Mouse (Mus musculus): ENCODE results near the gene Lpgat1.

Gene Lpgat1

DNA sequence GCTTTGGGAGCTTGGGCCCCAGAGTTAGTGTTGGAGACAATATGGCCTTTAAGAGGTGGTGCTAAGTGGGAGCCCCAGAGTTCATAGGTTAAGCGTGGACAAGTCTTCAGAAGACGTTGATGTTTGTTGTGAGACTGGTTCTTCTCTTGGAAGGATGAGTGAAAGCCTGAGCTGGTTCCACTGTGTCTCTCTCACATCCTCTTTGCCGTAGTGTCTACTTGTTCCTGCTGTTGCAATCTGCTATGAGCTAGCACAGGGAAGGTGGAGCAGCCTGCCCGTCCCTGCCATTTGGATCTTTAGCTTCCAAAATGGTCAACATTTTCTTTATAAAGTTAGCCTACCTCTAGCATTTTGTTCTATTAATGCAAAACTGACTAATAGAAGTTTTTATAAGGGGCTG lies 16.2 kb downstream of the Lpgat1 start:
- no peak for DNase-seq (ENCODE audit: low spot score)

DNA sequence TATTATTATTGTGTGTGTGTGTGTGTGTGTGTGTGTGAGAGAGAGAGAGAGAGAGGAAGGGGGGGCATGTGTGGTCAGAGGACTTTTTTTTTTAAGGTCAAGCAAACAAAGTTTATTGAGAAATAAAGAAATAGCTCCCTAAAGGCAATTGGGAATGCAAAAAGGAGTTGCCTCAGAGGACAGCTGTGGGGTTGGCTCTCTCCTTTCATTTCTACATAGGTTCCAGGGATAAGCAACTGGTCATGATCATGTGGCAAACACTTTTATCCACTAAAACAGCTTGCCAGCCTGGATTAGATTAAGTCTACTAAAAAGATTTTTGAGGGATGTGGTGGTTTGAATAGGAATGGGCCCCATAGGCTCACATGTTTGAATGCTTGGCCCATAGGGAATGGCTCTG lies 18.8 kb downstream of the Lpgat1 start:
- no peak for DNase-seq (ENCODE audit: low spot score)

DNA sequence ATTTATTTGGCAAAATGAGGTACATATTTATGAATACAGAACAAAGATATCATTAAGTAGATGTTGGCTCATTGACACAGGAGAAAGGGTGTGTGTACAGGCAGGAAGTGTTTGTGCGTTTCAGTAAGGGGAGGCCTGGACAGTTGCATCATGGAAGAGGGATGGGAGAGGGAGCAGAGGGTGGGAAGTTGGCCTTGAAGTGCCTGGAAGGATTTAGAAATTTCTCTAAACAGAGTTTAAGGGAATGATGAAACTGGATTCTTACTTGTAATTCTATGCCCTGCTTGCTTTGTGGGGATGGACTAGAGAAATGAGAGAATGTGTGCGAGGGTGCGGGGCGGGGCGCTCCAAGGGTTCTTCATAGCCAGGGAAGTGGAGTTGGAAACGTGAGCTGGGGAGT lies 20.2 kb downstream of the Lpgat1 start:
- no peak for DNase-seq (ENCODE audit: low spot score)

DNA sequence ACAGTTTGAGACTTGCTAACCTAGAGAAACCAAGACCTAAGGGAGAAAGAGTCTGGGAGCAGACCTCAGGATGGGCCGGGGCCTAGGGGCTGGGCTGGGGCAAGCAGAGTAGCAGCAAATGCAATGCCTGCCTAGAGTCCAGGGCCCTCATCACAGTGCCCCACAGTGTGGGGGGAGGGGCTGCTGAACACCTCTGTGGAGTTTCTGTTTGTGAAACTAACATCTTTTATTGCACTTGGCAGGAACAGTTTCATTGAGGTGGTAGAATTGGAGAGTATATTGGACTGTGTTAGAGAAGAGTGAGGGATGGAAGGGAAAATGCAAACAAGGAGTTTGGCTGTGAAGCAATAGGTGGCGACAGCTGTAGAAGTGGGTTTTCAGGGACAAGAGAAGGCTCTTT lies 21.1 kb downstream of the Lpgat1 start:
- no peak for DNase-seq (ENCODE audit: low spot score)

DNA sequence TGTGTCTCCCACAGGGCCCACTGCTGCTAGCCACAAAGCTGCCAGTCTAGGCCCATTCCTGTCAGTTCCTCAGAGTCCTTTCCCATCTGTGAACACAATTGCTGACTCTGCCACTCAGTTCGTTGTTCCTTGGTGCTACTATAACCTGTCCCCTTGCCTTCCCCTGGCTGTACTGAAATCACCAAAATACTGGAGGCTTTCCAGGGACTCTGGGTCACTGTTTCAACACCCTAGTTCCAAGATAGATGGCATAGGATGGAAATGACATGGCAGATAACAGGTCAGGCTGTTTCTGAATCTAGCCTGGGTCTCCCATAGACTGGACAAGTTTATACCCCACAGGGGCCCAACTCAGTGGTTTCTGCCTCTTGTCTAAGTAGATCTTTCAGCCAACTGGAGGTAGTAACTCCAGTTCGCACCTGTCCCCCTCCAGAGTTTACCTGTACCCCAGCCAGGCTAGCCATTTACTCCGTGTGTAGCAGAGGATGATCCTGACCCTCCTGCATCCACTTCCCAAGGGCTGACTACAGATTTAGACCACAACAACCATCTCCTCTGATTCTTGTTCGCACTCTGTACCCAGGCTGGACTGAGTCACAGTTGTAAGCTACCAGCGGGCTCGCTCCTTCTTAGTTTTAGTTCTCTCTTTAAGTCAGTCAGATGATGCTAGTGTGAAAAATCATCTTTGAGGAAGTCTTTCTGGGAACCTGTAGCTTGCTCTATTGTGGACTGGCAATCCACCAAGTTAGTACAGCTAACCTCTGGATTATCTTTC lies 23.1 kb downstream of the Lpgat1 start:
- DNase-seq (ENCODE audit: low spot score), result no peak

DNA sequence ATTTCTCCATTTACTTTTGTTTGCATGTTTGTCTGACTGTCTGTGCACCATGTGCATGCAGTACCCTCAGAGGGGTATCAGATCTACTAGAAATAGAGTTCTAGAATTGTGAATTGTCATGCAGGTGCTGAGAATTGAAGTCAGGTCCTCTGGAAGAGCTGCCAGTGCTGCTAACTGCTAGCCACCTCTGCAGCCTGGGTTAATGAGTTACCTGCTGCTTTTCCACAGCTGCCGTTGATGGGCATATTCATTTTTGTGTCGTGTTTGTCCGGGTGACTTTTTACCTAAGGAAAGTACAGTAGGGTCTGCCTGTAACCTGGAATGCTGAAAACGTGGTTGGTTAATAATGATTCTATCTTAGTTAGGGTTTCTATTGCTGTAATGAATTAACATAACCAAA lies 24.0 kb downstream of the Lpgat1 start:
- no peak for DNase-seq (ENCODE audit: low spot score)

DNA sequence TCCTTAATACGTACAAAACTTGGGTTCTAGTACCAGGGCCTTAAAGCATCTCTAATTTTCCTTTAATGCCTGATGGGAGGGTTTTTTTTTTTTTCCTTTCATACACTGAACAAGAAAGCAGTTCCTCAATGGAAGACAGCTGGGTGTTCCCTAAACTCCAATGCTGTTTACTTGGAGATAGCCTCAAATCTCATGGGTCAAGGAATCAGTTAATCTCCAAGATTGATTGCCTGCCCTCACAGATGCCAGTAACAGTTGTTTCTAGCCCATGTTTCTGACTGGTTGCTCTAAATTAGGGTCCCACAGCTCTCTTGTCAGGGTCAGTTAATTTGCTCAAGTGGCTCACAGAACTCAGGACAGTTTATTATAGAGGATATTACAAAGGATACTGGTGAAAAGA lies 30.8 kb downstream of the Lpgat1 start:
- no peak for DNase-seq (ENCODE audit: low spot score)

DNA sequence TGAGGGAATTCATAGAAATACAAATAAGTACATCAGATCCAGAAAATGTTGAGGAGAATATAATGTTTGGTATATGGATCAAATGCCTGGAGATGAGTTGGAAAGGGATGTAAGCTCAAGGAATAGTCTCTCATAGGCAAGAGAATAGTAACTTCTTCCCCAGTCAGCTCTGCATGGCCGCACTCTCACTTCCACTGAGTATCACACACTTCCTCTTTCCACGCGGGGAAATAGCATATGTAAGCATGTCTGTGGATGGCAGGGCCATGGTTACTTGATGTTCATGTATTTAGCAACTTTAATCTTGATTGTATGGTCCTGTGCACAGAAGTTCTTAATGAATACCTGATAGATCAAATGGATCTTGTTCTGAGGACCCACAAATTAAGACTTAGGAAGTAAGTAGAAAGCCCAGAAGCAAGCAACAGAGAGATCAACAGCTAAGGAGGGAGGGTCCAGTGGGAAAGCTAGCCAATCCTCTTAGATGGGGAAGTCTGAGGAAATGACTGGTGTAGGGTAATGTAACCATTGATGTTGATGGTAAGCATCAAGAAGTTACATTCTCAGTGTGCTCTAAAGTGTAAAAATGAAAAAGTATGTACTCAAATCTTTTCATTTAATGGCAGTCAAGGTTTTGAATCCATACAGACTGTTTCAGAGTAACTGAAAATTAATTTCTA lies 39.0 kb downstream of the Lpgat1 start:
- DNase-seq (ENCODE audit: low spot score), result no peak

DNA sequence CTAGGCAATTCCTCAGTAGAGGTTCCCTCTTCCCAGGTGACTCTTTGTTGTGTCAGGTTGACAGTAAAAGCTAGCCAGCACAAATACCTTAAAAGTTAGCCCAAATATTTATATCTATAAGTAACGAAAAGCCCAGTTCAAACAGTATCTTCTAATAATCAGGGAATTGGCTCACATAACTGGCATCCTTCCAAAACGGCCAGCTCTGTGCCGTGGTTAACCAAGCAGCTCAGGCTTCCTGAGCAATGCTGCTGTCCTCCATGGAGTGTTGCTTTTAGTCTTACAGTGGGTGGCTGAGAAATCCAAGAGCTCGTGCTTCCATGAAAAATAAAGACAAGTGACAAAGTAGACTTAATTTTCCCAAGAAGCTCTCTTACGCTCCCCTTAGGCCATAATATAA lies 56.5 kb downstream of the Lpgat1 start:
- DNase-seq (ENCODE audit: low spot score), result no peak

DNA sequence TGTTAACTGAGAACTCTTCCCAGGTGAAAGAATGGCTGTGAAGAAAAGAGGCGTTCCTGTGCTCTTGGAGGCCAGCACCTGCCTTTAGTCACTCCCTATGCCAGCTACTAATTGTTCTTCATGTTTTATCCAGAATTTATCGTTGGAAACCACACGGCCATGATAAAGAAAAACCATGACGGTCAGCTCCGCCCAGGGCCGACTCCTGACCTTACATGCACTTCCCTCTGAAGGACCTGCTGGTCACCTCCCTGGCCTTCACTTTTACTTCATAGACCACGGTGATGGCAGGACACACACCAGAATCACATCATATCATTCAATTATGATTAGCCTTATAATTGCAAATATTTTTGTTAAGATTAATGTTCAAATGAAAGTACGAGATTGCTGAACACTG lies 57.5 kb downstream of the Lpgat1 start:
- no peak for DNase-seq (ENCODE audit: low spot score)

DNA sequence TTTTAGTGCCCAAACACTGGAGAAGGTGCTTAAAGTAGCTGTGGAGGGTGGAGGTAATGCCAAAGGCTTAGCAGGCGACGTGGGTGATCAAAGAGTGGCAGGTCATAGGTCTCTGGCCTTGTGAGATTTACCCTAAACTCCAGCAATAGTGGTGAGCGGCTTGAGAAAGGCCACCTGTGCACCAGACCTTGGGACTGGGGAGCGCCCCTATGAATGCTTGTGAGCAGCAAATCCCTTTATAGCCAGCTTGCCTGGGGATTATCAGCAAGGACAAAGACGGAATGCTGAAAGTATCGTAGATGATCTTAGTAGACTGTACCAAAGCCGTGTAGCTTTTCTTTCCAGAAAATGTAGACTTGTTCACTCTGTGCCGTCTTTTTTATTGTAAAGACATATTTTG lies 59.9 kb downstream of the Lpgat1 start:
- no peak for DNase-seq (ENCODE audit: low spot score)

DNA sequence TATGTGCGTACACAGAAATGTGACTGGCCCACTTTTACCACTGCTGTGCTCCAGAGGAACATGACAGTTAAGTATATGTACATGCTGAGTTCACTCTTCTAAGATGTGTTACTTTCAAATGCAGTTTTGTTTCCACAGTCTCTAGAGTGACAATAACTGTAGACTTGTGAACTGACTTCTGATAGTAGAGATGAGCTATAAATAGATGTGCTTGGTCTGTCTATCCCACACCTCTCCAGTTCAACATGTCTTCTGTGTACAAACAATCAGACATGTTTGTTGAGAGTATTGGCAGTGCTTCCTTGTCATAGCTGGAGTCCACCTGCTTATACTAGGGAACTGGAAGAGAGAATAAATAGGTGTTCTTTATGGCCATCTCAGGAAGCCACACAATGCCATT lies 62.8 kb downstream of the Lpgat1 start:
- DNase-seq (ENCODE audit: low spot score), result no peak

DNA sequence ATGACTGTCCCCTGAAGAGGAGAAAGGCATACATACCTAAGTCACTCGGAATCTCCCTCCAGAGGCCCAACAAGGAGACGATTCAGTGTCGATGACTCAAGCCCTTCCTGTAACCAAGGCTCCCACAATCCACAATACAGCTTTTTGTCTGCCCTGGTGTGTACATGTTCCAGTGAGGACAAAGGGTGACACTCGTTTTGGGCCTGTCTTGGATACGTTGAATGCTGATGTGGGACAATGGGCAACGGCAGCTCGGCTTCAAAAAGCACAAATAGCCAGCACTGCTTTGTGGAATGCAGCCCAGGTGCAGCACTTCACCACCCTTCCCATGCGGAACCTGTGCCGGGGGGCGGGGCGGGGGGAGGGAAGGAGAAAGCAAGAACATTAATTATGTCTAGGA lies 67.5 kb downstream of the Lpgat1 start:
- peak; percentile 52 for DNase-seq (ENCODE audit: low spot score)

DNA sequence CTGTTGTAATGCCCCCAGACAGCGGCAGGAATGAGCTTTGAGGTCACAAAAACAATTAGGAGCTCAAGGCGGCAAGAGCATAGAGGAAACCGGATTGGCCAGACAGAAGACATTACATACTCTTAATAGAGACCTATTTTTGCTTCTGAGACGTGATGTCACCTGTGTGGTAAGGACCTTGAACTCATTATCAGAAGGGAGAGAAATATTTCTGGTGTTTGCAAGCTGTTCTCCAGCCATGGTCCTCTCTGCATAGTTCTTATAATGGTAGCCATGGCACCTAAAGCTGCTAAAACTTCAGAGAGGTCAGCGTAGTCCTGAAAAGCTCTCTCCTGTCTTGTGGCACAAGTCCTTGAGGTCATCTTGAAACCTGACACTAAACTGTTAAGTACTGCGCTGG lies 68.6 kb downstream of the Lpgat1 start:
- DNase-seq (ENCODE audit: low spot score), result no peak

DNA sequence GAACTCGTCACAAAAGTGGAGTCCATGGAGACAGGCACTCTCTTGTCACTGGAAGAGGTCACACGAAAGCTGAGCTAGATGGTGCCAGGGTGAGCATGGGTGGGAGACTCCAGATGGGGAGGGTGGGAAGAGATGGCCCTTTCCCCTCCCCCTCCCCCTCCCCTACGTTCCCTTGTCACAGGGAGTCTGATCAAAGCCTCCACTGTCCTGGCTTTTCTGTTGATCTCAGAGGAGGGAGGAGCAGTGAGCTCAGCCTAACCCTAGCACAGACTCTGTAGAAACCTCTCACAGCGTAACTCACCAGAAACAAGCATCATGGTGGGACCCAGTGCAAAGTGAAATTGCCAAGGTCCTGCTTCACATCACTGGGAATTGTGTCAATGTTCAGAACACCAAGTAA lies 69.7 kb downstream of the Lpgat1 start:
- DNase-seq (ENCODE audit: low spot score), result peak; percentile 47

DNA sequence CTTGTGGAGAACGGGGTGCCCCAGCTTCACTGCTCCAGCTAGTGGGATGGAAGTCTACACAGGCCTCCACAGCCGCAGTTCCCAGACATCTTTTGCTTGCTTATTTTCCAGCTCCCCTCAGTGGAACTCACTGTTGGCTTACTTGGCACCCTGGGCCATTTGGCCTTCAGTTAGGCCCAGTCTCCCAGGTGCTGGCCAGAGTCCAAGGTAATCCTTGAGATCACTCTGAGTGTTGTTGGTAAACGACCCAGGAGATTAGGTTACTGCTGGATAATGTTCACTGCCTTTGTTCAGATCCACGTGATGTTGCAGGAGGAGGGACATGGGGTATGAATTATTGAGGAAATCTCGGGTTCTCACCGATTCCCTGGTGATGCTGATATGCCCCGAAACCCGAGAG lies 75.4 kb downstream of the Lpgat1 start:
- DNase-seq (ENCODE audit: low spot score), result no peak

DNA sequence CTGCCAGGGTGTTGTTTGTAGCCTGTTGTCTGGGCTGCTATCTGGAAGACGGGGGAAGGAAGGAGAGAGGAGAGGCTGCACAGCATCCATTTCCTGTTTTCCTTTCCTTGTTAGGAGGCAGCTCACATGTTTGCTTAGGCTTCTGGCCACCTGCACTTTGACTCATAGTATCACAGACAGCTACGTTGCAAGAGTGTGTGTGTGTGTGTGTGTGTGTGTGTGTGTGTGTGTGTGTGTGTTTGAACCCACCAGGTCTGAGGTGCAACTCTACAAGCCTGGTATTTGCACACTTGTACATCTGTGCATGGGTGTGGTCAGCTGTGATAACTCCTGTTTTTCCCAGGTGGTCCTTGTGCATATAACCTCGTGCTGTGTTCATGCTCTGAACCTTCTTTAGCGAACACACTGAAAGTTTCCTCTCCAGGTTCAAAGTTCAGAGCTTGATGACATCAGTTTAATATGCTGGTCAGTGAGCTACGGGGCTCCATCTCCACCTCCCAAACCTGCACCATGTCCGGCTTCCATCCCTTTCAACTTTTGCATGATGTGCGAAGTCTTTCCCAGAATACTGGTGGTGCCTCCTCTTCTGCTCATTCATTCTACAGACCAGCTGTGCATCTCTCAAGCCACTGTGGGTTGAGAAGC lies 76.4 kb downstream of the Lpgat1 start:
- no peak for DNase-seq (ENCODE audit: low spot score)

DNA sequence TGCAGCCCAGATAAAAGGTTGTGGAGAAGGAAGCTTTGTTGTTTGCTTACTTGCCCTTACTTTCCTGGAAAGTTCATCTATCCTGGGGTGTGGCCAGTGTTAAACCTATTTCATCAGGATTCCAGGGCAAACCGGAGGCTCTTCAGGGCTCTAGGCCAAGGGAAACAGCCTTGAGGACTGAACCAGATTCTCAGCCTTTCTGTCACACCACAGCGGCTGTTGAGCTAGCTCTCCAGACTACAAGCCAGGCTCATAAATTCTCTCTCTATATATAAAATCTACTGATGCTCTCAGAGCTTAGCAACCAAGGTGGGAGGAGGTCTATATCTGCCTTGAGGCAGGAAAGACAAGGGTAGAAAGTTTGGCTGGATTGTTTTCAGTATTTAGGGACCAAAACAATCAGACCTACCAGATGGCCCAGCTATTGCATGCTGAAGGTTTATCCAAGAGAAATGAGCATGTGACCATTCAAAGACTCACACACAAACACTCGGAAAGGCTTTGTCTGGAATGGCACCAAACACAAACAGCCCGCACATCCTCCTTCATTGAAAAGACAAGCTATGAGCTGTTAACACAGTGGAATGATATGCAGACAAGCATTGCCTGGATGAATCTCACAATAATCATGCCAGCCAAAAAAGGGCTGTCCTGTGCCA lies 78.7 kb downstream of the Lpgat1 start:
- DNase-seq (ENCODE audit: low spot score), result no peak

DNA sequence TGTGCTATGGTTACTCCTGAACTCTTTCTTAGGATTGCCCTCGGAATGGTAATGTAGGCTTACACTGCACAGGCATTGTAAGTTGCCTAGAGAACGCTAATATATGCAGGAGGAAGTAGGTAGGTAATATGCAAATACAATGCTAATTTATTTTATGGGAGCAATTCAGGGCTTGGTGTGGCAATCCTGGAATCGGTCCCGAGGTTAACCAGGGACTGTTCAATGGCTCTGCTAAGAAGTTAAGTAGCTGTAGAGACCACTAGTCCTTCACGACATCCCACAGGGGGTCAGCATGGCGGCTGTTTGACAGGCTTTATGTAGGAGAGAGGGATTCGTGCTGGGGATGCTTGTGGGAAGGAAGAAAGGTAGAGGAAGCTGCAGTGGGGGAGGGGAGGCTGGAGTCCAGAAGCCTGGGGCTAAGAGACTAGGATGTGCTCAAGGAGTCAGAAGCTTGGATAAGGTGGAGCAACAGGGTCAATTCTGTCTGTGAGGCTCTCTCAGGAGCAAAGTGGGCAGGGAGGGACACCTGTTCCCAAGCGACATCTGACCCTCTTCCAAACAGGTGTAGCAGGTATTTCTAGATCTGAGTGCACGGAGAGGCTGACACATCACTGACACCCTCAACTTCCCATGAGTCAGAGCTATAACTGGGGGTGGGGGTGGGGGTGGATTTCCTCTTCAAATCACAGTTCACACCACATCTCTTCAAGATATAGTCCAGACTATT lies 84.6 kb downstream of the Lpgat1 start:
- DNase-seq (ENCODE audit: low spot score), result no peak

DNA sequence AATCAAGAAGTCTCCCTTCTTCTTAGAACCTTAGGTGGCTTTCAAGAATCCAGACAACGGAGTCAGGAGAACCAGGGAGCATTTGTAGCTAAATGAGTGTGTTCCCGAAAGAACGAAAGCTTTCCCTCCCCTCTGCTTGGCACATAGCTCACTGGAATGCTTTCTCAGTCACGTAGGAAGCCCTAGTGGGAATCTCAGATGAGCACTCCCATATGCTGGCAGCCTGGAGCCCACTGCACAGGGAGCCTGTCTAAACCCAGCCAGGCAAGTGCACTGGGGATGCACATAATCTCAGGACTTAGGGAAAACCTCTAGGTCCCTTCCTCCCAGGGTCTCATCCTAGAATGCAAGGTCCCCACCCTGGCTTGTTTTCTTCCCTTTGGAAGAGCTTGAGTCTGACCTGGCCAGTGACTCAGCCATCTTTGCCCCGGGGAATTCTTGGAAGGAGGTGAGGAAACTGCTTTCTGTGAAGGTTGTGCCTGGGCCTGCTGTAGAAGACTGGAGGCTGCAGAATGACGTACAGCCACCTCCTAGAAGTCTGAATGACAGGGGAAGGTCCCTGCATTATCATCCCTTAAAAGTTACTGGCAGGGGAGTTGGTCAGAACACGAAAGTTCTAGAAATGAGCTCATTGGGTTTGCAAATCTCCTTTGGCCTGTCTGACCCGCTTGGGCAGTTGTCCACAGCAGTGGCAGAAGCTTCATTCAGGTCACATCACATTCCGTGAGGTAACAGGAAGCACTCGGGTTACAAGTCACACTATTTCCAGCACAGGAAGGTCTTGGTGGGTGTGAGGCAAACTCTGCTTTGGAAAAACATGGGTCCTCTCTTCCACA lies 85.4 kb downstream of the Lpgat1 start:
- DNase-seq (ENCODE audit: low spot score), result no peak

DNA sequence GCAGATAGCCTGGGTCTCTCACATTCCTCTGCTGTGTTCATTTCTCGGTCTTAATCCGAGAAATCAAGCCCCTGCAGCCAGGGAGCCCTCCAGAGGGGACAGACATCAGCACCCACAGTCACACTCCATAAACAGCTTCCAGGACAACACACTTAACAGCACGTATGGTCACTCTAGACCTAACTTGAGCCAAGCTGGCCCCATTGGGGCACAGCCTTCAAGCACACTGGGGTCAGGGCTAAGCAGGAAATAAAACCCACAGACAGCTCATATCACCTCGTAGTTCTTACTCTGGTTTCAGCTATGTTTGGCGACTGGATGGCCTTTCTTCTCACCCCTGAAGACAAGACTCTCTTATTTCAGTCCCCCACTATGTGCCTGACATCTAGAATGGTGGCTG lies 87.1 kb downstream of the Lpgat1 start:
- DNase-seq (ENCODE audit: low spot score), result no peak
